Mouse (Mus musculus) mammary gland, adult 2 months (tissue): Measurements from ENCODE around the gene Per2. TPM values are rescaled to one million over a fixed set of nuclear protein-coding genes. Genes with fewer than 3 reads are reported as not detected.

ENCODE experiments used
- polyA plus RNA-seq: library from polyadenylated mRNA; depleted of rRNA; stranded (reverse); fragments of >200 nt; gene quantifications from 2 replicates; pipeline ENCODE4 v1.2.3, GENCODE M21; 2012; ENCODE audit warnings: low replicate concordance; rRNA removed

Per2 gene
- 10.6 TPM in 2 replicates for polyA plus RNA-seq

GRCm38 (mm10) chr1:91459059-91459809 lies at the start of gene Per2:
Gene Per2 (minus strand): TSS chr1:91459324.

GRCm38 (mm10) chr1:91494457-91495140 lies 35.5 kb upstream of the Per2 start, which contains the start of gene Traf3ip1:
Gene Traf3ip1 (plus strand): TSS chr1:91494647.

GRCm38 (mm10) chr1:91413898-91414594 lies 45.1 kb downstream of the Per2 start, which contains the start of gene Hes6:
Gene Hes6 (minus strand): TSS chr1:91414038.

GRCm38 (mm10) chr1:91398260-91399062 lies 60.7 kb downstream of the Per2 start, which contains the start of gene Ilkap:
Gene Ilkap (minus strand): TSS chr1:91398815.

GRCm38 (mm10) chr1:91366215-91367108 lies 92.7 kb downstream of the Per2 start, which contains the start of gene Erfe:
Gene Erfe (plus strand): TSS chr1:91366430.

Other genes with a start within 250 kb of the Per2 start
- gene Ube2f, start 209.0 kb downstream of the Per2 start, polyA plus RNA-seq: 33.9 and 55.3 TPM in 2 replicates
- gene Scly, start 161.0 kb downstream of the Per2 start, polyA plus RNA-seq: 22.5 and 30.5 TPM in 2 replicates
- gene Espnl, start 137.2 kb downstream of the Per2 start, polyA plus RNA-seq: 0.09 and 0.39 TPM in 2 replicates
- gene Klhl30, start 108.3 kb downstream of the Per2 start, polyA plus RNA-seq: 0.49 and 20.0 TPM in 2 replicates
- 0.16 and 0.37 TPM in 2 replicates for gene Erfe, start 92.9 kb downstream of the Per2 start, polyA plus RNA-seq
- 49.6 and 53.5 TPM in 2 replicates for gene Ilkap, start 60.5 kb downstream of the Per2 start, polyA plus RNA-seq
- gene Hes6, start 45.3 kb downstream of the Per2 start, polyA plus RNA-seq: 32.4 and 59.6 TPM in 2 replicates
- 4.7 and 5.7 TPM in 2 replicates for gene Traf3ip1, start 35.3 kb upstream of the Per2 start, polyA plus RNA-seq
- 6.4 and 10.7 TPM in 2 replicates for gene Asb1, start 81.2 kb upstream of the Per2 start, polyA plus RNA-seq